Mouse (Mus musculus) kidney, adult 18-20 months (tissue): ENCODE results near the gene Fgf4.

Experiments
- DNase-seq: peaks from one replicate; pipeline ENCODE4 v3.0.0; 2021

Fgf4 gene

DNA sequence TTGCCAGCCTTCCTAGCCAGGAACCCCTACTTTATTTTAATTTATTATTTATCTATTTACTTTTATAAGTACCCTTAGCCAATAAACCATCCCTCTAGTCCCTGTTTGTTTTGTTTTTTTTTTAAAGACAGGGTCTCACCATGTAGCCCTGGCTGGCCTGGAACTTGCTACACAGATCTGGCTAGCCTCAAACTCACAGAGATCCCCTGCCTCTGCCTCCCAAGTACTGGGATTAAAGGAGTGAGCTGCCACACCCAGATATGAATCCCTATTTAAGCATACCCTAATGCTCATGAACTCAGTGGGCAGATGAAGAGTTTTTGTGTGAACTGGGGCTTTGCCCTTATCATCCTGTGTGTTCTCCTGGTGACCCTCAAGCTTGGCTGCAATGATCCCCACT is at the start of gene Fgf4:
Gene Fgf4 (plus strand): TSS at position 301 of the 400 bp plus-strand sequence.
- DNase-seq = no peak

- DNase-seq = no peak
Observed at GRCm38 (mm10) chr7:144798471-144798870, 48.7 kb upstream of the Fgf4 start.

- DNase-seq = no peak
Observed at GRCm38 (mm10) chr7:144807036-144807435, 40.1 kb upstream of the Fgf4 start.

DNA sequence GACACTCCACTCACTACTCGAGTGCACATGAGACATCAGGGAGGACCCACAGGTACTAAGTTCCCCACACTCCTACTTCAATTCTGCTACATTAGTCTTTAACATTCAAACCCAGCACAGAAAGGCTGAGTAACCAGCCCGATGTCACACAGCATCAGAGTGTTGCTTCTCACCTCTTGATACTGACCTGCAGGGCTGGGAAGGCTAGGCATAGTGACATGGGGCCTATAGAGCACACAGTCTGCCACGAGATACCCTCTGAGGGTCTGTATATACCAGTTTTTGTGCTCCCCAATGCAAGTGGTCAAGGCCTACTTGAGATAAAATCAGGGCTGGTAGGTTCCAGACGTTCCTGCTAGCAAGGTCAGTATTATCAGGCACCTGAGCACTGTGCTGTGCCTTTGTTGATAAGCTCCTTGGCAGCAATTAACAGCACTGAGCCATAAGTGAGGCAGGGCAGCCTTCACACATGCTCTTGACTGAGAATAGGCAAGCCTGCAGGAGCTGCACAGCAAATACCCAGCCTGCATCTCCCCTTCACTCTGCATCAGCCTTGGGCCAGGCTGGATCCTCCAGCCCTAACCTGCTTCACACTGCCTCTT is 39.1 kb upstream of the Fgf4 start:
- DNase-seq = no peak

- no peak for DNase-seq
Observed at GRCm38 (mm10) chr7:144811521-144811920, 35.6 kb upstream of the Fgf4 start.

GRCm38 (mm10) chr7:144821901-144822300 is 25.3 kb upstream of the Fgf4 start:
- DNase-seq = no peak

DNA sequence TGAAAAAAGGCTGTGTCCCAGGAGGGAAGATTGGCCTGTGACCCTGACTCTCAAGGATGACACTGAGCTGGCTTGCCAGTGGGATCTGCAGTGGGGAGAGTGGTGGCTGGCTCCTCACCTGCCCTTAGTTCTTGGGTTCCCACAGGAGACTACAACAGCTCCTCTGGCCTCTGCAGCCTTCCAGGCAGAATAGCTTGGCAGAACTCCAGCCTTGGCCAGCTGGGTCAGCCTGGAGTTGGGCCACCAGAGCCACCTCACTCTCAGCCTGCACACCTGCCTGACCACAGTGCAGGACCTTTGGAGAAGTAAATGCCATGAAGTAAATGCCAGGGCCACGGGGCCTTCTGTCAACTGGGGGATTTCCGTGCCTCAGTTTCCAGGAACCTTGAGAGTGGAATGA is 23.2 kb upstream of the Fgf4 start:
- DNase-seq = peak; percentile 32

DNA sequence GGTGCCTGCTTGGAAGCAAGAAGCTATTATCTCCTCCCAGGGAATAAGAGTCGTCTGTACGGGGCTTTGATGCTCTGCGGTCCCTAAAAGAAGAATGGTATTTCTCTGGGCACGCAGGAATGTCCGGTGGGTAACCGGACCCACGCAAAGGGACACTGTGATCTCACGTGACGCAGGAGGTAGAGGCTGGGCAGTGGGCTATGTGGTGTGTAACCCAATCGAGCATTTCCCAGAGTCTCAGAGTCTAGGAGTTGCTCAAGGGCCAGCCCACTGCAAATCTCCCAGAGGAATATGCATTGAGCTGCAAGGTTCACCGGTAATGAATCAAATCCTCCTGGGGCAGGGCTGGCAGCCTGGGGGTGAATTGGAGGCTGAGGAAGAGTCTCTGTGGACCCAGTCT is 18.8 kb upstream of the Fgf4 start:
- no peak for DNase-seq

DNA sequence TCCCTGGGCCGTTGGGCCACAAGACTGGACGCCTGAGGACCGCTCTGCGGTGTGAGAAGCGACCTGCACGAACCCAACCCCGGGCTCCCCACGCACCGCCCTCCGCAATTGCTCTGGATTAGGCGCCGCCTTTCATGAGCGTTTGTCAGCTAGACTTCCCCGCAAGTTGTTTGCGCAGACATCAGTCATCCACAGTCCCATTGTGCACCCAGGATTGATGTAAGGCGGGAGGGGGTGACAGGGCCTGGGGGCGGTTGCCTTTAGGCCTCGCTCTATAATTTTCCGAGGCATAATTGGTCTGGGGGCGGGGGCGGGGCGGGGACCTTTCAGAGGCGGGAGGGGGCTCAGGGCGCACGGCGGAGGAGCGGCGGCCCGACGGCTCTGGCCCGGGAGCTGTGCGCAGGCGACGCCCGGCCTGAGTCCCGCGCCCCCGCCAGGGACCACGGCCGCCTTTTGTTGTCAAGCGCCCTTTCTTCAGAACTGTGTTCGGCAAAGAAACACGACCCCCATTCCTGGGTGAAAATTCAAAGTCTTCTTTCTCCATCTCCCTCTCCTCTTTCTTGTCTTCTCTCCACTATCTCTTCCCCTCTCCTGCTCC is 9.2 kb upstream of the Fgf4 start, which contains the start of gene Fgf3:
Gene Fgf3 (plus strand): TSS at position 193 of the 598 bp plus-strand sequence.
- no peak for DNase-seq

DNA sequence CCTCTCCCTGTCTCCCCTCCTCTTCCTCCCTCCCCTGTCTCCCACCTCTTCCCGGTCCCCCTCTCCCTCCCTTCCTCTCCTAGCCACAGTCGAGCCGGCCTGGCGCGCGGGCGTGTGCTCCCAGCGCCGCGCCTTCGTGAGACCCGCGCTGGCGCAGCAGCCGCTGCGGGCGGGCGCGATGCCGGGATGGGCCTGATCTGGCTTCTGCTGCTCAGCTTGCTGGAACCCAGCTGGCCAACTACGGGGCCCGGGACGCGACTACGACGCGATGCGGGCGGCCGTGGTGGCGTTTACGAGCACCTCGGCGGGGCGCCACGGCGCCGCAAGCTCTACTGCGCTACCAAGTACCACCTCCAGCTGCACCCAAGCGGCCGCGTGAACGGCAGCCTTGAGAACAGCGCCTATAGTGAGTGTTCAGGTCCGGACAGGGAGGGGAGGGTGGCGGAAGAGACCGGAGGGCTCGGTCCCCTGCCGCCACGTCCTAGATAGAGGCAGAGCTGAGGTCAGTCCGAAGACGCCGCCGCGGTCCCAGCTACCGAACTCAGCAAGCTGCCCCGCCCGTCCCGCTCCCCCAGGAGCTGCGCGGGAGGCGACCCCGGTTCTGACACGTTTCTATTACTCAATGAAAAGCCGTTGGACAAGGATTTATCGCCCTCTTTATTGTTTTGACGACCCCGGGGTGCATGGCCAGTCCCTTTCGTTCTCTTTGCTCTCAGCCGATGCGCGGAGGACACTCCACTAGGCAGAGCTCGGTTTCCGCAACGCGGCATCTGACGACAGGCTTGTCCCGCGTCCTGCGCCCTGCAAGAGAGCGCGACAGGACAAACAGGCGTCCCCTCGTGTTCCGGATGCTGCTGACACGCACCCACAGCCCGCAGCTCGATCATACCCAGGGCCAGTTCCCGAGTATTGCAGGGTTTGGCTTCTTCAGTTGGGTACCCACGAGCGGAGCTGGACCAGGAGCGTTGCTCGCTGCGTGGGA is 8.4 kb upstream of the Fgf4 start:
- DNase-seq = no peak

GRCm38 (mm10) chr7:144846158-144846557 is 1.0 kb upstream of the Fgf4 start:
- peak; percentile 50 for DNase-seq

GRCm38 (mm10) chr7:144851321-144851720 is 4.2 kb downstream of the Fgf4 start:
- no peak for DNase-seq

GRCm38 (mm10) chr7:144854966-144855365 is 7.8 kb downstream of the Fgf4 start:
- no peak for DNase-seq

DNA sequence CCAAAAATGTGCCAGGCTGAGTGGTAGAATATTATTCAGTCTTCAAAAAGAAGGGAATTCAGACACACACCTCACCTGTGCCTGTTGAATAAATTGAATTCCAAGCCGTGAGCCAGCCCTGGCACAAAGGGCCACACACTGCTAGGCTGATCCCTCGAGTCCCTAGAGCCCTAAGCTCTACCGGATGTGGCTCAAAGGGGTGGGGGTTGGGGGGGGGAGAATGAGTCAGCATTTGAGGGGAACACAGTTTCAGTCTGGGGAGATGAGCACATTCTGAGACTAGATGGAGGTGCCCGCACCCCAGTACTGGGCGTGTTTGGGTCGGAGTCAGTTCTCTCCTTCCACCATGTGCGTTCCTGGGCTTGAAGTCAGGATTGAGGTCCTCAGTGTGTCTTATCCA is 10.0 kb downstream of the Fgf4 start:
- DNase-seq = no peak

GRCm38 (mm10) chr7:144857826-144858342 is 10.7 kb downstream of the Fgf4 start:
- DNase-seq = no peak

DNA sequence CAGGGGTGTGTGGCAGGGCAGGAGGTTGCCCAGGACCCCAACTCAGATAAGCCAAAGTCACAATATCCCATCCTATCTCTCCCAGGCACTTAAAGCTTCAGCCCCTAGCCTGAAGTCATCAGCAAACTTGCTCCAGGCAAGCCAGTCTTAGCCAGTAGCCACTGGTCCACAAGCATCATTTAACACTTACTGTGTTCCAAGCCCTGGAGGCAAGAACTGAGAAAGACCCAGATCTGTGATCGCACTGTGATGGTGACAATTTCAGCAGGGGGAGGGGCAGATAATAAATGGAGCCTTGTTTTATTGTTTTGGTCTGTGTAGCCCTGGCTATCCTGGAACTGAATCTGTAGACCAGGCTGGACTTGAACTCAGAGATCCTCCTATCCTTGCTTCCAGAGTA is 11.5 kb downstream of the Fgf4 start:
- DNase-seq = no peak

DNA sequence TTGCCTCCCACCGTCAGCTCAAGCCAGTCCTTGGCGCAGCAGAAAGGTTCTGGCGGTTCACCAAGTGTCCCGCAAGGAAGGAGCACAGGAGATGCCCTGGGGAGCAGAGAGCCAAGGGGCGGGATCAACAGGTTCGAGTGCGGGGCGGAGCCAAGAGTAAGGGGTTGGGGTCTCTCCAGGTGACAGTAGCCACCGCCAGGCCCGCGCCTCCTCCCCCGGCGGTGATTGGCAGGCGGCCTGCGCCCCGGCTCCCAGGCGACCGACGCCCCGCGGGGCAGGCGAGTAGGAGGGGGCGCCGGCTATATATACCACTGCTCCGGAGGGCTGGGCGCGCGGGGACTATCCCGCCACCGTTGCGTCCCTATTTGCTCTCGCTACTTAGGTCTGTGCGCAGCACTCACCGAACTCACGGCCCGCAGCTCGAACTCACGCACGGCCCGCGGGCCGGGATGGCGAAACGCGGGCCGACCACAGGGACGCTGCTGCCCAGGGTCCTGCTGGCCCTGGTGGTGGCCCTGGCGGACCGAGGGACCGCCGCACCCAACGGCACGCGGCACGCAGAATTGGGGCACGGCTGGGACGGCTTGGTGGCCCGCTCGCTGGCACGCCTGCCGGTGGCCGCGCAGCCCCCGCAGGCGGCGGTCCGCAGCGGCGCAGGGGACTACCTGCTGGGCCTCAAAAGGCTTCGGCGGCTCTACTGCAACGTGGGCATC is 14.0 kb downstream of the Fgf4 start:
- no peak for DNase-seq

DNA sequence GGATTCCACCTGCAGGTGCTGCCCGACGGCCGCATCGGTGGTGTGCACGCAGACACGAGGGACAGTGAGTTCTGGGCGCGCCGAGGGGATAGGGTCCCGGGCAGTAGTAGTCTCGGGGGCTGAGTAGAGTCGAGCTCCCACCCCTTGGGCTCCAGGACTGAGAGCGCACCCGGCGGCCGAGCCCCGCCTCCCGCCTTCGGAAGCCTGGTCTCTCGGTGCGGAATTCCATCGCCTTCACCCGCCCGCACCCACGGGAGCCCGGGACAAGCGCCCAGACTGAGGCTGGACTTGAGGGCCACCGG is 14.6 kb downstream of the Fgf4 start:
- no peak for DNase-seq

DNA sequence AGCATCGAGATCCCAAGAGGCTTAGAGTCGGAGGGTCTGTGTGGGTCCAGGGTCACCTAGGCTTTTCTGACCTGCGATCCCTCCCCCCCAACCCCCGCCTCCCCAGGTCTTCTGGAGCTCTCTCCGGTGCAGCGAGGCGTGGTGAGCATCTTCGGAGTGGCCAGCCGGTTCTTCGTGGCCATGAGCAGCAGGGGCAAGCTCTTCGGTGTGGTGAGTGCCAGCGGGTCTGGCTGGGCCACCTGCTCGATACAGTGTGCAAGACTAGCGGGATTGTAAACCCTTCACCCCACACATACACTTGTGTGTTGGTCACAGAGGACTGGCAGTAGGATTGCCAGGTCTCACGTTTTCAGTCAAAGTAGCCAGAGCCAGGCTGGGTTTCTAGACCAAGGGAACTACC is 15.0 kb downstream of the Fgf4 start:
- no peak for DNase-seq

- DNase-seq = no peak
Observed at GRCm38 (mm10) chr7:144862712-144863111, 15.5 kb downstream of the Fgf4 start.

DNA sequence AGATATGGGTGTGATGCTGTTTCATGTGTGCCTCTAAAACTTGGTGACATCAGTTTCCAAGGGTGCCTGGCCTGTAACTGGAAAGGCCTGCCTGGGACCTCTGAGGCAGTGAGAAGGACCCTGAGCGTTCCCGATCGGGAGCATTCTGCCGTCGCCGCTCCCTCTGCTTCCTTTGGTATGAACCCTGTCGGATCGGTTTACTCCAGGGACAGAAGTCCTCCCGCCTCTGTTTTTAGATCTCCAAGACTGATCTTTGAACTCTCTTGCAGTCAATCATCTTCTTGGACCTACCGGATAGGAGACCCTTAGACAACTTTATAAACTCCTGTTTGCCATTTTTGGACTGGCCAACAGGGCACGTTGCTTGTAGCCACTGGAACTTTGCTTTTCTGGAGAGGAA is 16.0 kb downstream of the Fgf4 start:
- no peak for DNase-seq

GRCm38 (mm10) chr7:144864160-144864670 is 17.0 kb downstream of the Fgf4 start:
- DNase-seq = no peak

GRCm38 (mm10) chr7:144867161-144867560 is 20.0 kb downstream of the Fgf4 start:
- no peak for DNase-seq
